ENCODE assay signal across 8 mouse cellular contexts in the genomic region with DNA sequence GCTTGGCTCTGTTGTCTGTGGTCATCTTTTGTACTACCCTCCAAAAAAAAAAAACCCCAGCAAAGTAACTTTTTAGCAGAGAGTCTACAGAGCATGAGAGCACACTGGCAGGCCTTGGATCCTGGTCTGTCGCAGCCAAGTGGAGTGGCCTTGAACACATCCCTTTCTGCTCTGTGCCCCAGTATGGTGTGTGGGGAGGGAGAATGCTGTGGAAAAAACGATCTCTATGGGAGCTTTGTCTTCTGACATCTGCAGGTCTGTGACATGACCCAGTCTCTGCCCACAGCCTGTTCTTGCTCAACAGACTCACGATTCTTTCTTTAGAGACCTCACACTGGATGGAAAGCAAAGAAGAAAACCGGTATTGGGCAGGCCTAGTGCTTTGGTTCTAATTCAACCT. TPM values are rescaled to one million over a fixed set of nuclear protein-coding genes. Genes with fewer than 3 reads are reported as not detected.
DNase-seq lines count a peak whose midpoint lies in the region; ATAC-seq and TF ChIP-seq lines count a peak whose summit lies in the region.

No protein-coding gene starts in this region.

- H3K9me3 ChIP-seq in heart, embryonic 10.5 days = no peaks in the 10 kb centered on the region
- no peaks in the 10 kb centered on the region for H3K9me3 ChIP-seq in ES-E14 (ENCODE audit: control insufficient read depth, insufficient read depth, low read depth, low read length)
- H3K9me3 ChIP-seq in forebrain, embryonic 14.5 days (replicated peaks; ENCODE audit: control insufficient read depth, low read length) = no peaks in the 10 kb centered on the region
- no peaks in the 10 kb centered on the region for H3K9me3 ChIP-seq in liver, embryonic 14.5 days (ENCODE audit: control insufficient read depth, low read length)

- H3K27me3 ChIP-seq in heart, embryonic 10.5 days (ENCODE audit: insufficient read depth, poor library complexity, severe bottlenecking) = no peaks in the 10 kb centered on the region
- H3K27me3 ChIP-seq in forebrain, embryonic 14.5 days (replicated peaks; ENCODE audit: control insufficient read depth, insufficient read depth, low read length) = no peaks in the 10 kb centered on the region
- H3K27me3 ChIP-seq in liver, embryonic 14.5 days (ENCODE audit: control insufficient read depth, insufficient read depth, low read length) = no peaks in the 10 kb centered on the region

- H3K9ac ChIP-seq in ES-E14 (ENCODE audit: insufficient read depth, low read depth, low read length, poor library complexity, severe bottlenecking) = peak overlapping the region; percentile 54; the same call in 1 of the 2 replicates
- peak overlapping the region; percentile 91 for H3K9ac ChIP-seq in forebrain, embryonic 14.5 days (ENCODE audit: low read length)
- no peak overlapping the region for H3K9ac ChIP-seq in liver, embryonic 14.5 days (replicated peaks)

- in situ Hi-C loops in ES-E14 (cut with MboI; ENCODE audit: low sequenced_read_pairs in 2 of 2, unreplicated experiment in 2 of 2) = no loop called here

- H3K4me3 ChIP-seq in heart, embryonic 10.5 days = peak overlapping the region; percentile 94
- peak overlapping the region; percentile 92 to 99; a peak in 2 of 4 replicates for H3K4me3 ChIP-seq in ES-E14 (ENCODE audit: insufficient read depth in 1 of 2, low read depth in 1 of 2, low read length in 2 of 2, poor library complexity in 1 of 2, severe bottlenecking in 1 of 2)
- peak overlapping the region; percentile 83; the same call in 1 of the 2 replicates for H3K4me3 ChIP-seq in forebrain, embryonic 14.5 days (ENCODE audit: low read depth, low read length)
- H3K4me3 ChIP-seq in liver, embryonic 14.5 days (ENCODE audit: insufficient read depth in 1 of 2, low read depth in 2 of 2, low read length in 2 of 2) = no peak overlapping the region

- no peak for DNase-seq in heart, embryonic 10.5 days (ENCODE audit: low spot score)
- DNase-seq in heart, adult 8-10 months (ENCODE audit: low spot score) = no peak
- no peak for DNase-seq in ES-E14 (ENCODE audit: low read depth, low spot score)
- DNase-seq in forebrain, embryonic 14.5 days (ENCODE audit: low spot score) = no peak
- DNase-seq in liver, embryonic 14.5 days (ENCODE audit: low read depth in 3 of 3, low spot score in 3 of 3) = no peak
- DNase-seq in right cerebral cortex, postnatal 25 days = no peak
- DNase-seq in urinary bladder, postnatal 10 days (ENCODE audit: low spot score) = no peak
- DNase-seq in right cerebral cortex, postnatal 10 days (ENCODE audit: low spot score in 2 of 2) = no peak

- H3K36me3 ChIP-seq in heart, embryonic 10.5 days = peaks cover 35% of the 10 kb centered on the region
- H3K36me3 ChIP-seq in ES-E14 (ENCODE audit: control insufficient read depth, insufficient read depth, low read length, poor library complexity, severe bottlenecking) = peaks cover 24% of the 10 kb centered on the region
- peaks cover 38% of the 10 kb centered on the region for H3K36me3 ChIP-seq in forebrain, embryonic 14.5 days (ENCODE audit: control insufficient read depth, insufficient read depth, low read length)
- no peaks in the 10 kb centered on the region for H3K36me3 ChIP-seq in liver, embryonic 14.5 days (replicated peaks; ENCODE audit: control insufficient read depth, insufficient read depth, low read depth)

- H3K27ac ChIP-seq in heart, embryonic 10.5 days = peak overlapping the region; percentile 97
- H3K27ac ChIP-seq in ES-E14 (ENCODE audit: insufficient read depth, low read depth, low read length, poor library complexity, severe bottlenecking) = peak overlapping the region; percentile 54; the same call in 1 of the 2 replicates
- peak overlapping the region; percentile 90; the same call in 1 of the 2 replicates for H3K27ac ChIP-seq in forebrain, embryonic 14.5 days (ENCODE audit: low read depth, low read length)
- H3K27ac ChIP-seq in liver, embryonic 14.5 days = no peak overlapping the region

- 64% methylated on average over 4 of the region's 4 CpGs for WGBS in heart, embryonic 10.5 days
- 82% methylated on average over 4 of the region's 4 CpGs for WGBS in forebrain, embryonic 14.5 days
- WGBS in liver, embryonic 14.5 days (ENCODE audit: insufficient replicate concordance) = 44% methylated on average over 4 of the region's 4 CpGs

- H3K4me2 ChIP-seq in forebrain, embryonic 14.5 days (ENCODE audit: low read length) = peak overlapping the region; percentile 90
- H3K4me2 ChIP-seq in liver, embryonic 14.5 days (ENCODE audit: low read depth) = peak overlapping the region; percentile 93; the same call in 1 of the 2 replicates

- no peak for TF ChIP-seq CTCF in liver, embryonic 14.5 days (IDR thresholded peaks at IDR 0.05; ENCODE audit: low read depth)

- no peak for TF ChIP-seq EP300 in liver, embryonic 14.5 days (IDR thresholded peaks at IDR 0.05; ENCODE audit: low read depth)

- no peak for ATAC-seq in forebrain, embryonic 14.5 days
- no peak for ATAC-seq in liver, embryonic 14.5 days (ENCODE audit: insufficient read depth)

- peaks cover 66% of the 10 kb centered on the region for H3K4me1 ChIP-seq in heart, embryonic 10.5 days
- peaks cover 5 to 19% of the 10 kb centered on the region in 2 experiments; a peak in 2 of 4 replicates for H3K4me1 ChIP-seq in ES-E14 (ENCODE audit: control insufficient read depth in 2 of 2, insufficient read depth in 2 of 2, low read length in 2 of 2, poor library complexity in 1 of 2)
- peaks cover 14% of the 10 kb centered on the region for H3K4me1 ChIP-seq in forebrain, embryonic 14.5 days (ENCODE audit: control insufficient read depth, insufficient read depth, low read length)
- H3K4me1 ChIP-seq in liver, embryonic 14.5 days (replicated peaks; ENCODE audit: control insufficient read depth in 2 of 2, insufficient read depth in 2 of 2, low read length in 1 of 2) = peaks cover 14 to 46% of the 10 kb centered on the region in 2 experiments

TF ChIP-seq in ES-E14, 5 proteins besides CTCF, POLR2A, EP300 and RAD21:
- TF ChIP-seq ZNF384 (IDR thresholded peaks at IDR 0.05; ENCODE audit: low read depth, low read length) (no peak), ZC3H11A (IDR thresholded peaks at IDR 0.05; ENCODE audit: borderline replicate concordance, low read depth, low read length) (no peak), CHD2 (IDR thresholded peaks at IDR 0.05; ENCODE audit: low read depth, low read length) (no peak), HCFC1 (IDR thresholded peaks at IDR 0.05; ENCODE audit: borderline replicate concordance, insufficient read depth, low read length) (no peak), MAFK (IDR thresholded peaks at IDR 0.05; ENCODE audit: insufficient read depth, low read depth, low read length) (no peak)

RNA-seq across cellular contexts. Expression of a gene that starts 1.6 kb away (rescaled TPM):
- 59.6 and 69.8 TPM in 2 replicates for polyA plus RNA-seq in heart, embryonic 10.5 days (2016; fragmentation: Nextera tagmentation; extraction: Ambion mirVana)
- total RNA-seq in heart, adult 8-10 months (2022) = 10 to 100 TPM; 46.5 to 52.3 (median 50.4) TPM
- 31.1 and 42.1 TPM in 2 replicates for total RNA-seq in ES-E14 (2012; rRNA removed)
- polyA plus RNA-seq in forebrain, embryonic 14.5 days (2014; fragmentation: Nextera tagmentation; extraction: Ambion mirVana) = 90.8 and 99.7 TPM in 2 replicates
- polyA plus RNA-seq in liver, embryonic 14.5 days (2012; rRNA removed) = 35.9 and 39.8 TPM in 2 replicates
- 14.4 and 15.5 TPM in 2 replicates for polyA plus RNA-seq in liver, embryonic 14.5 days (2014; fragmentation: Nextera tagmentation; extraction: Ambion mirVana)

RNA-seq across cellular contexts. Expression of a gene that starts 5.2 kb away (rescaled TPM):
- 1.3 and 1.5 TPM in 2 replicates for polyA plus RNA-seq in heart, embryonic 10.5 days (2016; fragmentation: Nextera tagmentation; extraction: Ambion mirVana)
- 1 to 10 TPM; 1.3 to 2.2 (median 1.8) TPM for total RNA-seq in heart, adult 8-10 months (2022)
- 4.0 and 5.9 TPM in 2 replicates for total RNA-seq in ES-E14 (2012; rRNA removed)
- polyA plus RNA-seq in forebrain, embryonic 14.5 days (2014; fragmentation: Nextera tagmentation; extraction: Ambion mirVana) = 1.2 and 1.3 TPM in 2 replicates
- polyA plus RNA-seq in liver, embryonic 14.5 days (2012; rRNA removed) = 1.3 and 2.0 TPM in 2 replicates
- 0.27 and 0.59 TPM in 2 replicates for polyA plus RNA-seq in liver, embryonic 14.5 days (2014; fragmentation: Nextera tagmentation; extraction: Ambion mirVana)

RNA-seq across cellular contexts. Expression of a gene that starts 15.8 kb away (rescaled TPM):
- 43.4 and 66.0 TPM in 2 replicates for polyA plus RNA-seq in heart, embryonic 10.5 days (2016; fragmentation: Nextera tagmentation; extraction: Ambion mirVana)
- 10 to 100 TPM; 46.6 to 99.6 (median 72.6) TPM for total RNA-seq in heart, adult 8-10 months (2022)
- total RNA-seq in ES-E14 (2012; rRNA removed) = 19.4 and 20.8 TPM in 2 replicates
- polyA plus RNA-seq in forebrain, embryonic 14.5 days (2014; fragmentation: Nextera tagmentation; extraction: Ambion mirVana) = 206 and 230 TPM in 2 replicates
- 69.9 and 74.2 TPM in 2 replicates for polyA plus RNA-seq in liver, embryonic 14.5 days (2012; rRNA removed)
- 76.0 and 83.3 TPM in 2 replicates for polyA plus RNA-seq in liver, embryonic 14.5 days (2014; fragmentation: Nextera tagmentation; extraction: Ambion mirVana)

RNA-seq across cellular contexts. Expression of a gene that starts 20.3 kb away (rescaled TPM):
- polyA plus RNA-seq in heart, embryonic 10.5 days (2016; fragmentation: Nextera tagmentation; extraction: Ambion mirVana) = 0.23 and 0.53 TPM in 2 replicates
- under 1 TPM; 0.40 to 0.49 (median 0.42) TPM for total RNA-seq in heart, adult 8-10 months (2022)
- 0.89 and 1.7 TPM in 2 replicates for total RNA-seq in ES-E14 (2012; rRNA removed)
- polyA plus RNA-seq in forebrain, embryonic 14.5 days (2014; fragmentation: Nextera tagmentation; extraction: Ambion mirVana) = 0.42 and 0.47 TPM in 2 replicates
- 1.3 and 1.5 TPM in 2 replicates for polyA plus RNA-seq in liver, embryonic 14.5 days (2012; rRNA removed)
- polyA plus RNA-seq in liver, embryonic 14.5 days (2014; fragmentation: Nextera tagmentation; extraction: Ambion mirVana) = 0.43 and 0.47 TPM in 2 replicates

RNA-seq across cellular contexts. Expression of a gene that starts 31.3 kb away (rescaled TPM):
- polyA plus RNA-seq in heart, embryonic 10.5 days (2016; fragmentation: Nextera tagmentation; extraction: Ambion mirVana) = 233 and 325 TPM in 2 replicates
- 10 to 100 TPM; 32.7 to 36.8 (median 34.5) TPM for total RNA-seq in heart, adult 8-10 months (2022)
- total RNA-seq in ES-E14 (2012; rRNA removed) = 260 and 291 TPM in 2 replicates
- 231 and 256 TPM in 2 replicates for polyA plus RNA-seq in forebrain, embryonic 14.5 days (2014; fragmentation: Nextera tagmentation; extraction: Ambion mirVana)
- 81.8 and 83.2 TPM in 2 replicates for polyA plus RNA-seq in liver, embryonic 14.5 days (2012; rRNA removed)
- polyA plus RNA-seq in liver, embryonic 14.5 days (2014; fragmentation: Nextera tagmentation; extraction: Ambion mirVana) = 105 and 117 TPM in 2 replicates

Comparison
In these comparisons a context has a peak if more than half of its experiments do, and no peak if none do; other contexts are left out.
1. H3K4me3 ChIP-seq: peak in heart, embryonic 10.5 days (single experiment), ES-E14 (2 of 2) and forebrain, embryonic 14.5 days (single experiment); none in liver, embryonic 14.5 days (0 of 2).